Mouse (Mus musculus) testis, adult 2 months (tissue): Measurements from ENCODE around the gene Ttc19.

Experiments
- CTCF ChIP-seq: fragments of 200-500 bp; IDR thresholded peaks from 2 replicates; pipeline ENCODE4 v1.5.1; 2012; ENCODE audit warnings: low read depth, mild to moderate bottlenecking, inconsistent platforms, low read length, moderate library complexity; ENCODE audit not compliant: control insufficient read depth, insufficient read depth, insufficient replicate concordance
- POLR2A ChIP-seq: fragments of 200-500 bp; IDR thresholded peaks from 2 replicates; pipeline ENCODE4 v1.6.1; 2012; ENCODE audit warnings: low read depth, mild to moderate bottlenecking, inconsistent platforms, low read length, moderate library complexity; ENCODE audit not compliant: control insufficient read depth

- TF ChIP-seq CTCF (no peak), POLR2A (no peak)
Observed at GRCm38 (mm10) chr11:62314984-62315383, 33.7 kb downstream of the Ttc19 start.
